Mouse (Mus musculus): ENCODE data around the gene Lrrc59.
A peak's percentile ranks its signal among the peaks of the same experiment; 100 is the strongest.

Lrrc59 gene

GRCm38 (mm10) chr11:94629199-94629883, at the start of gene Lrrc59:
TSS of gene Lrrc59 (plus strand) at chr11:94629767.
- DNase-seq: peak; percentile 93 to 95

GRCm38 (mm10) chr11:94580111-94580740, 49.3 kb upstream of the Lrrc59 start:
- no peak for DNase-seq

GRCm38 (mm10) chr11:94585091-94585490, 44.5 kb upstream of the Lrrc59 start:
- DNase-seq: no peak

- no peak for DNase-seq
Measured at GRCm38 (mm10) chr11:94587511-94587910, 42.1 kb upstream of the Lrrc59 start.

GRCm38 (mm10) chr11:94596311-94596852, 33.2 kb upstream of the Lrrc59 start:
- DNase-seq: peak; percentile 46 to 47

- peak; percentile 20 to 33 for DNase-seq
Measured at GRCm38 (mm10) chr11:94597319-94597718, 32.2 kb upstream of the Lrrc59 start.

- DNase-seq: no peak
Measured at GRCm38 (mm10) chr11:94598437-94599120, 31.0 kb upstream of the Lrrc59 start.

GRCm38 (mm10) chr11:94600447-94600846, 29.1 kb upstream of the Lrrc59 start:
- DNase-seq: no peak

GRCm38 (mm10) chr11:94601321-94602281, 28.0 kb upstream of the Lrrc59 start, which contains the start of gene Acsf2:
TSS of gene Acsf2 (minus strand) at chr11:94601871.
- DNase-seq: peak; percentile 89 to 91

GRCm38 (mm10) chr11:94602356-94602955, 27.1 kb upstream of the Lrrc59 start:
- no peak for DNase-seq

GRCm38 (mm10) chr11:94610744-94611740, 18.5 kb upstream of the Lrrc59 start:
- no peak for DNase-seq

GRCm38 (mm10) chr11:94614603-94615002, 15.0 kb upstream of the Lrrc59 start:
- DNase-seq: no peak

- no peak for DNase-seq
Measured at GRCm38 (mm10) chr11:94615494-94615893, 14.1 kb upstream of the Lrrc59 start.

- no peak for DNase-seq
Measured at GRCm38 (mm10) chr11:94617646-94618045, 11.9 kb upstream of the Lrrc59 start.

- DNase-seq: no peak
Measured at GRCm38 (mm10) chr11:94620766-94621457, 8.7 kb upstream of the Lrrc59 start.

GRCm38 (mm10) chr11:94621458-94621852, 8.1 kb upstream of the Lrrc59 start:
- no peak for DNase-seq

- DNase-seq: no peak
Measured at GRCm38 (mm10) chr11:94622162-94622561, 7.4 kb upstream of the Lrrc59 start.

GRCm38 (mm10) chr11:94629884-94630198, 274 bp downstream of the Lrrc59 start:
- DNase-seq: no peak

- DNase-seq: peak; percentile 47 to 62
Measured at GRCm38 (mm10) chr11:94630199-94631011, 838 bp downstream of the Lrrc59 start.
